Mouse (Mus musculus) MEL (cell line): Measurements from ENCODE around the gene Nop14. TPM values are rescaled to one million over a fixed set of nuclear protein-coding genes. Genes with fewer than 3 reads are reported as not detected.
A peak's percentile ranks its signal among the peaks of the same experiment; 100 is the strongest.

Experiments used
- DNase-seq: peaks from one replicate; pipeline ENCODE4 v3.0.0; 2011; ENCODE audit warnings: low read depth, low spot score
- H3K27ac ChIP-seq: 2 replicates; pipeline ENCODE4 v1.5.1; 2012; ENCODE audit warnings: low read depth, mild to moderate bottlenecking, control low read depth, low read length, moderate library complexity; ENCODE audit not compliant: control insufficient read depth
- H3K27me3 ChIP-seq, 2 experiments: fragments of 150-350 bp in 1 of 2; sonication (generic) in 1 of 2; 2 replicates each; pipeline ENCODE4 v1.6.1; 2012; ENCODE audit warnings: low read length in 2 of 2, mild to moderate bottlenecking in 2 of 2, improper control_type of control experiment in 1 of 2, moderate library complexity in 1 of 2; ENCODE audit not compliant: insufficient read depth in 2 of 2, control insufficient read depth in 1 of 2
- H3K36me3 ChIP-seq, 2 experiments: 2 replicates each; pipeline ENCODE4 v1.6.1; 2012 to 2014; ENCODE audit warnings: low read length in 2 of 2, improper control_type of control experiment in 1 of 2, inconsistent platforms in 1 of 2, mild to moderate bottlenecking in 1 of 2; ENCODE audit not compliant: insufficient read depth in 2 of 2, control insufficient read depth in 1 of 2
- H3K4me1 ChIP-seq, 2 experiments: fragments of 150-350 bp in 1 of 2; sonication (generic) in 1 of 2; 2 replicates each; pipeline ENCODE4 v1.6.1; 2012; ENCODE audit warnings: low read length in 2 of 2, improper control_type of control experiment in 1 of 2, mild to moderate bottlenecking in 1 of 2; ENCODE audit not compliant: insufficient read depth in 2 of 2, control insufficient read depth in 1 of 2
- H3K4me3 ChIP-seq, 2 experiments: fragments of 150-350 bp in 1 of 2; sonication (generic) in 1 of 2; 2 replicates each; pipeline ENCODE4 v1.5.1; 2012; ENCODE audit warnings: low read depth in 2 of 2, low read length in 2 of 2, mild to moderate bottlenecking in 2 of 2, moderate library complexity in 2 of 2, control low read depth in 1 of 2, improper control_type of control experiment in 1 of 2; ENCODE audit not compliant: control insufficient read depth in 1 of 2, insufficient read depth in 1 of 2
- H3K79me2 ChIP-seq: 2 replicates; pipeline ENCODE4 v1.6.1; 2012; ENCODE audit warnings: mild to moderate bottlenecking, low read length, moderate library complexity; ENCODE audit not compliant: control insufficient read depth, poor library complexity, insufficient read depth
- H3K9ac ChIP-seq: 2 replicates; pipeline ENCODE4 v1.6.1; 2012; ENCODE audit warnings: low read depth, mild to moderate bottlenecking, control low read depth, low read length, moderate library complexity; ENCODE audit not compliant: control insufficient read depth, poor library complexity, severe bottlenecking
- H3K9me3 ChIP-seq: fragments of 150-350 bp; sonication (generic); replicated peaks from 2 replicates; pipeline ENCODE4 v1.6.1; 2012; ENCODE audit warnings: mild to moderate bottlenecking, low read length, improper control_type of control experiment, moderate library complexity; ENCODE audit not compliant: insufficient read depth
- BHLHE40 ChIP-seq: IDR thresholded peaks from 2 replicates; pipeline ENCODE4 v1.6.1; 2012; ENCODE audit warnings: low read depth, mild to moderate bottlenecking, inconsistent platforms, low read length, improper control_type of control experiment, borderline replicate concordance
- CHD2 ChIP-seq: IDR thresholded peaks from 2 replicates; pipeline ENCODE4 v1.6.1; 2011; ENCODE audit warnings: low read length, improper control_type of control experiment
- CTCF ChIP-seq, 3 experiments: IDR thresholded peaks in 2 of 3; conservative IDR thresholded peaks in 1 of 3; 2 replicates each; pipeline ENCODE4 v1.5.1; 2011 to 2012; ENCODE audit warnings: low read length in 3 of 3, low read depth in 2 of 3, mild to moderate bottlenecking in 2 of 3, improper control_type of control experiment in 1 of 3, inconsistent platforms in 1 of 3, mixed read lengths in 1 of 3, moderate library complexity in 1 of 3; ENCODE audit not compliant: control insufficient read depth in 1 of 3, insufficient read depth in 1 of 3, poor library complexity in 1 of 3, severe bottlenecking in 1 of 3
- ELF1 ChIP-seq: IDR thresholded peaks from 2 replicates; pipeline ENCODE4 v1.6.1; 2014; ENCODE audit warnings: low read depth, mild to moderate bottlenecking, inconsistent platforms, low read length, improper control_type of control experiment, moderate library complexity
- EP300 ChIP-seq, 2 experiments: IDR thresholded peaks; 2 replicates each; pipeline ENCODE4 v1.6.1; 2011; ENCODE audit warnings: improper control_type of control experiment in 2 of 2, low read length in 2 of 2, low read depth in 1 of 2, mild to moderate bottlenecking in 1 of 2
- ETS1 ChIP-seq: IDR thresholded peaks from 2 replicates; pipeline ENCODE4 v1.6.1; 2012; ENCODE audit warnings: low read depth, mild to moderate bottlenecking, inconsistent platforms, low read length, improper control_type of control experiment, moderate library complexity
- GABPA ChIP-seq: IDR thresholded peaks from 2 replicates; pipeline ENCODE4 v1.6.1; 2012; ENCODE audit warnings: low read depth, mild to moderate bottlenecking, inconsistent platforms, low read length, improper control_type of control experiment, moderate library complexity
- GATA1 ChIP-seq: IDR thresholded peaks from 2 replicates; pipeline ENCODE4 v1.6.1; 2011; ENCODE audit warnings: low read depth, low read length, improper control_type of control experiment
- HCFC1 ChIP-seq: IDR thresholded peaks from 2 replicates; pipeline ENCODE4 v1.6.1; 2012; ENCODE audit warnings: low read depth, mild to moderate bottlenecking, inconsistent platforms, low read length, improper control_type of control experiment, moderate library complexity
- JUND ChIP-seq: IDR thresholded peaks from 2 replicates; pipeline ENCODE4 v1.6.1; 2011; ENCODE audit warnings: low read depth, mild to moderate bottlenecking, improper control_type of control experiment, low read length
- MAZ ChIP-seq: IDR thresholded peaks from 2 replicates; pipeline ENCODE4 v1.6.1; 2012; ENCODE audit warnings: low read depth, mild to moderate bottlenecking, inconsistent platforms, low read length, improper control_type of control experiment
- MEF2A ChIP-seq: IDR thresholded peaks from 2 replicates; pipeline ENCODE4 v1.6.1; 2014; ENCODE audit warnings: low read depth, mild to moderate bottlenecking, inconsistent platforms, low read length, improper control_type of control experiment; ENCODE audit not compliant: poor library complexity, insufficient replicate concordance, severe bottlenecking; ENCODE audit errors: extremely low read depth
- MXI1 ChIP-seq: IDR thresholded peaks from 2 replicates; pipeline ENCODE4 v1.6.1; 2011; ENCODE audit warnings: mild to moderate bottlenecking, low read depth, low read length, improper control_type of control experiment
- MYB ChIP-seq: IDR thresholded peaks from 2 replicates; pipeline ENCODE4 v1.6.1; 2011; ENCODE audit warnings: mild to moderate bottlenecking, low read depth, low read length, improper control_type of control experiment
- MYC ChIP-seq: IDR thresholded peaks from 2 replicates; pipeline ENCODE4 v1.6.1; 2011; ENCODE audit warnings: low read depth, mild to moderate bottlenecking, low read length, improper control_type of control experiment, moderate library complexity
- POLR2A ChIP-seq, 2 experiments: IDR thresholded peaks; 2 replicates each; pipeline ENCODE4 v1.6.1; 2011 to 2012; ENCODE audit warnings: low read length in 2 of 2, mild to moderate bottlenecking in 2 of 2, control low read depth in 1 of 2, improper control_type of control experiment in 1 of 2, low read depth in 1 of 2, moderate library complexity in 1 of 2; ENCODE audit not compliant: control insufficient read depth in 1 of 2, insufficient read depth in 1 of 2, poor library complexity in 1 of 2
- POLR2AphosphoS2 ChIP-seq: IDR thresholded peaks from 2 replicates; pipeline ENCODE4 v1.6.1; 2011; ENCODE audit warnings: low read length, improper control_type of control experiment
- RAD21 ChIP-seq: IDR thresholded peaks from 2 replicates; pipeline ENCODE4 v1.6.1; 2011; ENCODE audit warnings: mild to moderate bottlenecking, low read depth, low read length, improper control_type of control experiment
- RCOR1 ChIP-seq: IDR thresholded peaks from 2 replicates; pipeline ENCODE4 v1.6.1; 2012; ENCODE audit warnings: low read depth, mild to moderate bottlenecking, inconsistent platforms, low read length, improper control_type of control experiment
- SIN3A ChIP-seq: IDR thresholded peaks from 2 replicates; pipeline ENCODE4 v1.6.1; 2012; ENCODE audit warnings: low read length, improper control_type of control experiment, inconsistent platforms
- SMC3 ChIP-seq: IDR thresholded peaks from 2 replicates; pipeline ENCODE4 v1.6.1; 2011; ENCODE audit warnings: low read depth, low read length, improper control_type of control experiment
- TBP ChIP-seq: IDR thresholded peaks from 2 replicates; pipeline ENCODE4 v1.8.0; 2011; ENCODE audit warnings: low read depth, low read length, improper control_type of control experiment
- UBTF ChIP-seq: IDR thresholded peaks from 2 replicates; pipeline ENCODE4 v1.6.1; 2012; ENCODE audit warnings: low read depth, mild to moderate bottlenecking, inconsistent platforms, low read length, improper control_type of control experiment, moderate library complexity, borderline replicate concordance; ENCODE audit not compliant: insufficient read depth
- USF1 ChIP-seq: IDR thresholded peaks from 2 replicates; pipeline ENCODE4 v1.6.1; 2014; ENCODE audit warnings: low read depth, mild to moderate bottlenecking, inconsistent platforms, low read length, improper control_type of control experiment, moderate library complexity
- USF2 ChIP-seq, 2 experiments: IDR thresholded peaks; 2 replicates each; pipeline ENCODE4 v1.6.1; 2011 to 2012; ENCODE audit warnings: improper control_type of control experiment in 2 of 2, low read length in 2 of 2, borderline replicate concordance in 1 of 2, inconsistent platforms in 1 of 2, low read depth in 1 of 2, mild to moderate bottlenecking in 1 of 2; ENCODE audit not compliant: insufficient read depth in 1 of 2
- ZC3H11A ChIP-seq: IDR thresholded peaks from 2 replicates; pipeline ENCODE4 v1.6.1; 2012; ENCODE audit warnings: low read depth, mild to moderate bottlenecking, inconsistent platforms, low read length, improper control_type of control experiment
- ZKSCAN1 ChIP-seq: IDR thresholded peaks from 2 replicates; pipeline ENCODE4 v1.6.1; 2012; ENCODE audit warnings: low read depth, mild to moderate bottlenecking, inconsistent platforms, low read length, improper control_type of control experiment, moderate library complexity
- ZMIZ1 ChIP-seq: IDR thresholded peaks from 2 replicates; pipeline ENCODE4 v1.6.1; 2012; ENCODE audit warnings: low read depth, mild to moderate bottlenecking, inconsistent platforms, low read length, improper control_type of control experiment, moderate library complexity
- ZNF384 ChIP-seq: IDR thresholded peaks from 2 replicates; pipeline ENCODE4 v1.6.1; 2012; ENCODE audit warnings: low read depth, mild to moderate bottlenecking, inconsistent platforms, low read length, improper control_type of control experiment
- polyA plus RNA-seq, 2 experiments: library from polyadenylated mRNA; stranded (reverse) in 1 of 2; unstranded in 1 of 2; fragments of >175 nt in 1 of 2; fragments of >200 nt in 1 of 2; gene quantifications; 2 replicates each; pipeline versions ENCODE4 v1.2.1 to v1.2.4; 2012; ENCODE audit warnings: low replicate concordance in 2 of 2, low read depth in 1 of 2; ENCODE audit not compliant: insufficient read length in 2 of 2, insufficient read depth in 1 of 2, missing spikeins in 1 of 2
- total RNA-seq: library from RNA; depleted of rRNA; stranded (reverse); fragments of 300-350 nt; gene quantifications from 2 replicates; pipeline ENCODE4 v1.2.3, GENCODE M21; 2012

Nop14 gene
- total and polyA plus RNA-seq, 3 experiments = 101 to 132 TPM; not detected in 1

GRCm38 (mm10) chr5:34647581-34647980 lies 12.4 kb downstream of the Nop14 start:
- no peaks in the 10 kb centered on the region for H3K4me1 ChIP-seq
- TF ChIP-seq ZNF384 (no peak), ZC3H11A (peak; percentile 85), SMC3 (peak; percentile 91), RAD21 (peak; percentile 86), GATA1 (peak; percentile 69), SIN3A (peak; percentile 44; the same call in 1 of the 2 replicates), ETS1 (no peak), CTCF (IDR thresholded peaks at IDR 0.05 in 2 of 3, conservative IDR thresholded peaks at IDR 0.05 in 1 of 3; ENCODE audit: control insufficient read depth in 1 of 3, insufficient read depth in 1 of 3, low read depth in 2 of 3, low read length in 3 of 3, poor library complexity in 1 of 3, severe bottlenecking in 1 of 3) (peak; percentile 91 to 96 (median 95)), USF2 (IDR thresholded peaks at IDR 0.05; ENCODE audit: borderline replicate concordance in 1 of 2, insufficient read depth in 1 of 2, low read depth in 1 of 2, low read length in 2 of 2) (no peak), UBTF (no peak)
- peak; percentile 87 for DNase-seq
- peaks cover 0 to 67% of the 10 kb centered on the region in 2 experiments; a peak in 2 of 4 replicates for H3K36me3 ChIP-seq
- no peaks in the 10 kb centered on the region for H3K9me3 ChIP-seq
- no peak overlapping the region for H3K27ac ChIP-seq
- no peak overlapping the region for H3K4me3 ChIP-seq
- no peaks in the 10 kb centered on the region for H3K79me2 ChIP-seq
- H3K9ac ChIP-seq = no peak overlapping the region
- no peaks in the 10 kb centered on the region for H3K27me3 ChIP-seq

- Histone ChIP-seq H3K4me1 (no peaks in the 10 kb centered on the region; a peak in 1 of 4 replicates), H3K27ac (no peak overlapping the region), H3K4me3 (no peak overlapping the region), H3K9me3 (no peaks in the 10 kb centered on the region), H3K27me3 (no peaks in the 10 kb centered on the region), H3K36me3 (peaks cover 2 to 37% of the 10 kb centered on the region in 2 experiments; a peak in 3 of 4 replicates), H3K79me2 (no peaks in the 10 kb centered on the region), H3K9ac (no peak overlapping the region)
- DNase-seq = peak; percentile 78
- TF ChIP-seq RCOR1 (no peak), ZMIZ1 (no peak), POLR2A (IDR thresholded peaks at IDR 0.05; ENCODE audit: control insufficient read depth in 1 of 2, insufficient read depth in 1 of 2, low read depth in 1 of 2, low read length in 2 of 2, poor library complexity in 1 of 2) (no peak), MAZ (no peak), SMC3 (peak; percentile 72), EP300 (IDR thresholded peaks at IDR 0.05; ENCODE audit: low read depth in 1 of 2, low read length in 2 of 2) (no peak), HCFC1 (no peak), TBP (no peak), USF2 (IDR thresholded peaks at IDR 0.05; ENCODE audit: borderline replicate concordance in 1 of 2, insufficient read depth in 1 of 2, low read depth in 1 of 2, low read length in 2 of 2) (no peak), CHD2 (no peak), ELF1 (no peak), ZC3H11A (peak; percentile 75), RAD21 (peak; percentile 77), JUND (no peak), MYC (no peak), USF1 (no peak), GABPA (no peak), ZNF384 (no peak), MXI1 (0 out of 2 replicates have a peak, but pooled peaks have one; percentile 7), POLR2AphosphoS2 (no peak), UBTF (no peak), MEF2A (no peak), ZKSCAN1 (no peak), SIN3A (no peak), CTCF (IDR thresholded peaks at IDR 0.05 in 2 of 3, conservative IDR thresholded peaks at IDR 0.05 in 1 of 3; ENCODE audit: control insufficient read depth in 1 of 3, insufficient read depth in 1 of 3, low read depth in 2 of 3, low read length in 3 of 3, poor library complexity in 1 of 3, severe bottlenecking in 1 of 3) (peak; percentile 50 to 81 (median 66)), MYB (no peak), BHLHE40 (no peak), GATA1 (no peak)
These were observed 17.0 kb downstream of the Nop14 start for GRCm38 (mm10) chr5:34642932-34643331.
